Mouse (Mus musculus): ENCODE measurements around the gene Tmem176a. TPM values are rescaled to one million over a fixed set of nuclear protein-coding genes. Genes with fewer than 3 reads are reported as not detected.

The Tmem176a gene
- polyA plus RNA-seq, 1 experiment from 2014 or later: 21.0 TPM

DNA sequence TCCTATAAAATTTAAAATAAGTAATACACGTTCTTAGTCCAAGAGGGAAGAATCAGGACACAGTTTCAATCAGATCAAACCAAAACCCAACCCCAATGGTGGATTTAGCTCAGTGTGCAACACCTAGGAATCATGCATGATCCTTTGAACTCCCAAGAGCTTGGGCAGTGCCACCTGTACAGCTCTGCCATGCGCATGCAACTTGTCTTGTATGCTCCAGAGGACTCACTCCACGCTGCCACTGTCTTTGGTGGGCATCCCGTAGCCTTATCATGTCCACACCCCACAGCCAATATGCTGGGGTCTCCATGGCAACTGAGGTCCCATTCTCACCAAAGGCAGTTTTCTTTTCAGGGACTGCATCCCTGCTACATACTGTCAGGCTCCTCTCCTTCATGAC, 26.4 kb downstream of the Tmem176a start:
- DNase-seq (ENCODE audit: low spot score): peak; percentile 6
- Histone ChIP-seq H3K27me3 (replicated peaks; ENCODE audit: low read depth, poor library complexity, severe bottlenecking) (0 out of 2 replicates have a peak, but pooled peaks cover 9% of the 10 kb centered on the region), H3K4me1 (peaks cover 5% of the 10 kb centered on the region; the same call in 1 of the 2 replicates), H3K36me3 (replicated peaks) (no peaks in the 10 kb centered on the region), H3K27ac (replicated peaks) (no peak overlapping the region), H3K4me3 (no peak overlapping the region), H3K9me3 (no peaks in the 10 kb centered on the region)
- WGBS: 56% methylated on average over 4 of the region's 4 CpGs

DNA sequence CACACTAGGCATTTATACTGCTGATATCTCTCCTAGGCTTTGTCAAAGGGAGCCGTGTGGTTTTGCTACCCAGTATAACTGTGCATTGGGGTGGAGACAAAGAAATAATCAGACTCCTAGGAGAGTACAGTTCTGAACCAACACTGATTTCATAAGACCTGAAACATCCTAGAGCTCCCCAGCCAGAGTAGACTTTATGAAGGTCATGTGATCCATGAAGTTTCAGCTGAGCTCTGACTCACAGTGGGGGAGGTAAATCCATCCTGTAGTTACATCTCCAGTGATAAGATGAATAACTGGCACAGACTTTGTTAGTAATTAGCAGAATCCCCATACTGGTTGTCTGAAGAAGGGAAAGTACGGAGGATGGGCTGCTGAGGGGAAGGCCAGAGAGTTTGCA, 29.1 kb downstream of the Tmem176a start:
- 0 out of 2 replicates have a peak, but pooled peaks cover 6% of the 10 kb centered on the region for H3K27me3 ChIP-seq (replicated peaks; ENCODE audit: low read depth, poor library complexity, severe bottlenecking)
- no peaks in the 10 kb centered on the region for H3K9me3 ChIP-seq
- H3K4me1 ChIP-seq: peaks cover 5% of the 10 kb centered on the region; the same call in 1 of the 2 replicates
- H3K27ac ChIP-seq (replicated peaks): no peak overlapping the region
- no peak for DNase-seq (ENCODE audit: low spot score)
- no peaks in the 10 kb centered on the region for H3K36me3 ChIP-seq (replicated peaks)
- whole genome bisulfite sequencing: 93% methylated on average over 2 of the region's 2 CpGs
- H3K4me3 ChIP-seq: no peak overlapping the region

DNA sequence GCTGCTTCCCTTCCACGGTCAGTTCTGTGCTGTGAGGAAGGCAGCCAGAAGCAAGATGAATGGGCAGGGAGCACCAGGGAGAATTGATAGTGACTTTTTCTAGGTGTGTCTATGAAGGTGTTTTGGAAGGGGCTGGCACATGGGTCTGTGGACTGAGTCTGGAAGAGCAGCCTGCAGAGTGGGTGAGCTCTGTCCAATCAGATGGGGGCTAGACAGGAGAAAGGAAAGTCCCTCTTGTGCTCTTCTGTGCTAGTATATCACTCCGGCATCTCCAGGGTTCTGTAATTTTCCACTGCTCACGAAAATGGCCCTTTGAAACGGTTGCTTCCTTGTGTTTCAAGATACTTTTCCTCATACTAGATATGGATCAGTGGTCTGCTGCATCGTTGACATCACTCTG, 31.9 kb downstream of the Tmem176a start, which contains the start of gene Aoc1:
Gene Aoc1 (plus strand): TSS at position 301 of the 400 bp plus-strand sequence.
- H3K27ac ChIP-seq (replicated peaks): no peak within 1 kb of the TSS
- H3K27me3 ChIP-seq (replicated peaks; ENCODE audit: low read depth, poor library complexity, severe bottlenecking): 0 out of 2 replicates have a peak, but pooled peaks cover 3% of the 10 kb centered on the region
- WGBS: 84% methylated on average over 5 of the region's 5 CpGs
- H3K9me3 ChIP-seq: no peaks in the 10 kb centered on the region
- no peak for DNase-seq (ENCODE audit: low spot score)
- H3K4me1 ChIP-seq: no peaks in the 10 kb centered on the region
- H3K4me3 ChIP-seq: no peak within 1 kb of the TSS
- no peaks in the 10 kb centered on the region for H3K36me3 ChIP-seq (replicated peaks)

DNA sequence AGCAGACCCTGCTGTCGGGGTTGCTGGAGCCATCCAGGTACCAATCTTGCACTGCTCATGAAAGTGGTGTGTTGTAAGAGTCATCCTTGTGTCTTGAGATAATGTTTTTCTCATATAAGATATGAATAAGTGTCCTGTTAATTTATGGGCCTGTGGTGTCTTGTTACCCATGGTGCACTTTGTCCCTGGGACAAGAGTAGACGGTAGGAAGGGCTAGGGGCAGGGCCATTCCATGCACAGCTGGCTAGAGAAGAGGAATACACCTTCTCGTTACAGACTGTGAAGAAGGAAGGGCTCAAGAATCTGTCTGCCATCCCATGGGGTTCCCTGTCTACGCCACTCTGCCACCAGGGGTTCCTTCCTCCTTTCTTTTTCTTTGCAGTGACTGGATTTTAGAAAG, 33.9 kb downstream of the Tmem176a start:
- H3K4me1 ChIP-seq: no peaks in the 10 kb centered on the region
- DNase-seq (ENCODE audit: low spot score): no peak
- H3K36me3 ChIP-seq (replicated peaks): no peaks in the 10 kb centered on the region
- H3K9me3 ChIP-seq: no peaks in the 10 kb centered on the region
- WGBS: 82% methylated on average over 4 of the region's 4 CpGs
- no peaks in the 10 kb centered on the region for H3K27me3 ChIP-seq (replicated peaks; ENCODE audit: low read depth, poor library complexity, severe bottlenecking)
- H3K27ac ChIP-seq (replicated peaks): no peak overlapping the region
- no peak overlapping the region for H3K4me3 ChIP-seq

- H3K36me3 ChIP-seq (replicated peaks): no peaks in the 10 kb centered on the region
- WGBS: 85% methylated on average over 6 of the region's 6 CpGs
- H3K27me3 ChIP-seq (replicated peaks; ENCODE audit: low read depth, poor library complexity, severe bottlenecking): no peaks in the 10 kb centered on the region
- H3K27ac ChIP-seq (replicated peaks): no peak overlapping the region
- H3K4me1 ChIP-seq: no peaks in the 10 kb centered on the region; the same call in 1 of the 2 replicates
- H3K4me3 ChIP-seq: no peak overlapping the region
- no peaks in the 10 kb centered on the region for H3K9me3 ChIP-seq
- DNase-seq (ENCODE audit: low spot score): no peak
These were observed 34.8 kb downstream of the Tmem176a start for GRCm38 (mm10) chr6:48875515-48875914.

DNA sequence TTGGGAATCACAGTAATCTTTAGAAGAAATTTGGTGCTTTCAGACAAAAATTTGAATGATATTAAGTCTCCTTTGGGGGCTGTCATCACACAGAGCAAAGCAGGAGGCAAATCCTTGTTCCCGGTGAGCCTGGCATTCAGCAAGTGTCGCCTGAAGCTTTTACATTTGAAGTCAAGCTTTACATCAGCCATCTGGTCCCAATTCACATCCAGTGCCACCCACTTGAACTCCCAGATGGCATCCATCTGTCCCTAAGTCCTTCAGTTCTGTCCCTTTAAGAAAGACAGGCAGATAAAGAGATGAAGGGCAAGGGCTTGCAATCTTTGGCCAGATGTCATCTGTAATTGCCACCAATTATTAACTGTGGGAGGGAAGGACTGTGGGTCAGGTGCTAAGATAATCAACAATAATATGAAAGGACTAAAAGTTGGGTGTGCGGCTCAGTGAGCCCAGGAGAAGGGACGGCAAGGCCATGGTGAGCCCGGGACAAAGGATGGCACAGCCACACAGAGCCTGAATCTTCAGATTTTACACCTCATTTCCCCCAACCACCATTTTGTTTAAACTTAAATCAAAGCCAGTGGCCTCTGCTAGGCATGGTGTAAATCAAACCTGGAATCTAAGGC, 35.9 kb downstream of the Tmem176a start:
- no peak overlapping the region for H3K27ac ChIP-seq (replicated peaks)
- H3K27me3 ChIP-seq (replicated peaks; ENCODE audit: low read depth, poor library complexity, severe bottlenecking): no peaks in the 10 kb centered on the region
- no peak for DNase-seq (ENCODE audit: low spot score)
- 62% methylated on average over 5 of the region's 5 CpGs for WGBS
- no peaks in the 10 kb centered on the region for H3K36me3 ChIP-seq (replicated peaks)
- H3K4me3 ChIP-seq: no peak overlapping the region
- no peaks in the 10 kb centered on the region for H3K9me3 ChIP-seq
- no peaks in the 10 kb centered on the region; the same call in 1 of the 2 replicates for H3K4me1 ChIP-seq

DNA sequence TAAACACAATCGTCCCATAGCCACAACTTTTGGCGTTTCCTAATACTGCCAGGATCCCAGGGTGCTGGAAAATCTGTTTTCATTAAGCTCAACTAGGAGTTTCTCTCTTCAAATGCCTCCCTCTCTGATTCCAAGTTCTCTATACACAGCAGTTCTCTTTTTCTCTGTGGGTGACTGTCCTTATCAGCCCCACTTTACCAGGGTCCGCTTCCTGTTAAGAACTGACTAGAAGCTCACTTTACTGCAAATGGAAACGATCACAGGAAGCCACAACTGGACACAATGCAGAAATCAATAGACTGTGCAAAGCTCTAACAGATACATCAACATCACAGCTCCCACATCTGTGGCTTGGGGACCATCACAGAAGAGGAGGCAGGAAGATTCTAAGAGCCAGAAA, 53.5 kb downstream of the Tmem176a start:
- no peaks in the 10 kb centered on the region for H3K27me3 ChIP-seq (replicated peaks; ENCODE audit: low read depth, poor library complexity, severe bottlenecking)
- DNase-seq (ENCODE audit: low spot score): peak; percentile 1
- peaks cover 6% of the 10 kb centered on the region; the same call in 1 of the 2 replicates for H3K9me3 ChIP-seq
- H3K36me3 ChIP-seq (replicated peaks): no peaks in the 10 kb centered on the region
- H3K4me1 ChIP-seq: no peaks in the 10 kb centered on the region
- no peak overlapping the region for H3K4me3 ChIP-seq
- no peak overlapping the region for H3K27ac ChIP-seq (replicated peaks)
- 84% methylated on average over 4 of the region's 4 CpGs for WGBS

DNA sequence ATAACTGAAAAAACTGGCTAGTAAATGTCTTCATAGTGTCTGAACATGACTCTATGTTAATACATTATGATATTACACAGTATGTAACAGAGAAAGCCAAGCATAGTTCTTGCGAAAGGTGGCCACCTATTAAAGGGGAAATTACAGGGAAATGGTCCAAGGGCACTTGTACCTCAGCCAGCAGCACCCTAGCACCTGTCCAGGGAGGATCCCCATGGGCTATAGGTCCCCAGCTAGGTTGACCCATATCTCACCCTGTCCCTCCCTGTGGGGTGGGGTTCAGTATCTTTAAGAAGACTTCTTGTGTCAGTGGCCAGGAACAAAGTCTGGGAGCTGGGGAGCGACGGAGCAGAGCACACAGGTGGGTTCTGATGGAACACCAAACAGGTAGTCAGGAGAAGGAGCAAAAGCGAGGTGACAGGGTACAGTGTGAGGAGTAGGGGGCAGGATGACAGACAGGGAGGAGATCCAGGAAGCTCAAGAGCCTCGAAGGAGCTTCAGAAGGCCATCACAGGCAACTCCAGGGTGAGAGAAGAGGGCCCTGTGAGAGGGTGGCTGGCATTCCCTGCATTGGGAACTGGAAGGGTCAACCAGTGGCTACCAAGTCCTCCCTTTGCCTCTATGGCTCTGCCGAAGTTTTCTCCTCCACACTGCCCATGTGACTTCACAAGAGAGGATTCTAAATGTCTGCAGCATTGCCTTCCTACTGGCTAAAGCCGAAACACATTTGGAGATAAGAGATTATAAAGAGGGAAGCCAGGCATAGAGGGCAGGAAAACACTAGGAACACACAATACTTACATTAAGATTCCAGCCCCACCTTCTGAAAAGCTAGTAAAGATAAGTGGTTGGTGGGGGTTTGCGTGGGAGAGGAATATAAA, 54.5 kb downstream of the Tmem176a start:
- Histone ChIP-seq H3K36me3 (replicated peaks) (no peaks in the 10 kb centered on the region), H3K4me1 (no peaks in the 10 kb centered on the region), H3K27ac (replicated peaks) (no peak overlapping the region), H3K4me3 (no peak overlapping the region), H3K9me3 (peaks cover 6% of the 10 kb centered on the region; the same call in 1 of the 2 replicates), H3K27me3 (replicated peaks; ENCODE audit: low read depth, poor library complexity, severe bottlenecking) (no peaks in the 10 kb centered on the region)
- DNase-seq (ENCODE audit: low spot score): no peak
- WGBS: 86% methylated on average over 8 of the region's 8 CpGs

DNA sequence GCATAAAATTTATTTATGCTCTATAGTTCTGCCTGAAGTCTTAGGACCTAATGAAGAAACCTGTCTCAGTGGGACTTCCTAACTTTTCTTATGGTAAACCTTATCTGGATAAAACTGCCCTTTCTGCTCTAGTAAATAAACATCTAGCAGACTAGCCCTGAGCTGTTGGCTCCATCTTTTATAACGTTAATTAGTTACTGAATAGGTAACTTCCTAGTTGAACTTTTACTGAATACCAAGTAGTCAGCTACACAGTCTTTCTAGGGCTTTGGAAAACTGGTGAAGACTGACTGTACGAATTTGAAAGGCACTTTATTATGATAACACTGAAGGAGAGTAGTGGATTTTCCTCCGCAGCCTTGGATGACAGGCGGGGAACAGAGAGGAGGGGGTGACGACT, 55.2 kb downstream of the Tmem176a start:
- DNase-seq (ENCODE audit: low spot score): no peak
- no peaks in the 10 kb centered on the region for H3K27me3 ChIP-seq (replicated peaks; ENCODE audit: low read depth, poor library complexity, severe bottlenecking)
- 83% methylated on average over 5 of the region's 5 CpGs for WGBS

More for the DNA sequence above, 55.2 kb downstream of the Tmem176a start:
- Histone ChIP-seq H3K36me3 (replicated peaks) (no peaks in the 10 kb centered on the region), H3K27ac (replicated peaks) (no peak overlapping the region), H3K4me3 (no peak overlapping the region), H3K4me1 (no peaks in the 10 kb centered on the region), H3K9me3 (peaks cover 6% of the 10 kb centered on the region; the same call in 1 of the 2 replicates)

Other genes starting within 250 kb of the Tmem176a start
- gene Repin1, start 247.0 kb upstream of the Tmem176a start, polyA plus RNA-seq (2016; fragmentation: Nextera tagmentation; extraction: Ambion mirVana): 50.7 and 56.2 TPM in 2 replicates
- 0.91 TPM in 1 of 2 replicates, not detected in the other for gene Gm44965, start 247.0 kb upstream of the Tmem176a start, polyA plus RNA-seq (2016; fragmentation: Nextera tagmentation; extraction: Ambion mirVana)
- gene Zfp775, start 238.9 kb upstream of the Tmem176a start, polyA plus RNA-seq (2016; fragmentation: Nextera tagmentation; extraction: Ambion mirVana): 10.1 and 10.8 TPM in 2 replicates
- 1.1 TPM in 2 replicates for gene AI854703, start 214.2 kb upstream of the Tmem176a start, polyA plus RNA-seq (2016; fragmentation: Nextera tagmentation; extraction: Ambion mirVana)
- 0.48 and 0.51 TPM in 2 replicates for gene Gimap8, start 193.7 kb upstream of the Tmem176a start, polyA plus RNA-seq (2016; fragmentation: Nextera tagmentation; extraction: Ambion mirVana)
- 5.0 and 6.0 TPM in 2 replicates for gene Gimap9, start 164.8 kb upstream of the Tmem176a start, polyA plus RNA-seq (2016; fragmentation: Nextera tagmentation; extraction: Ambion mirVana)
- 7.4 and 7.5 TPM in 2 replicates for gene Gimap4, start 156.4 kb upstream of the Tmem176a start, polyA plus RNA-seq (2016; fragmentation: Nextera tagmentation; extraction: Ambion mirVana)
- 11.5 and 12.1 TPM in 2 replicates for gene Gimap6, start 132.7 kb upstream of the Tmem176a start, polyA plus RNA-seq (2016; fragmentation: Nextera tagmentation; extraction: Ambion mirVana)
- 0.28 TPM in 1 of 2 replicates, not detected in the other for gene Gm28053, start 122.3 kb upstream of the Tmem176a start, polyA plus RNA-seq (2016; fragmentation: Nextera tagmentation; extraction: Ambion mirVana)
- not detected in 2 replicates for gene Gimap7, start 122.3 kb upstream of the Tmem176a start, polyA plus RNA-seq (2016; fragmentation: Nextera tagmentation; extraction: Ambion mirVana)
- gene Gimap1, start 101.9 kb upstream of the Tmem176a start, polyA plus RNA-seq (2016; fragmentation: Nextera tagmentation; extraction: Ambion mirVana): 4.1 and 5.0 TPM in 2 replicates
- 0.71 and 0.84 TPM in 2 replicates for gene Gimap5, start 94.7 kb upstream of the Tmem176a start, polyA plus RNA-seq (2016; fragmentation: Nextera tagmentation; extraction: Ambion mirVana)
- gene Gimap3, start 70.1 kb upstream of the Tmem176a start, polyA plus RNA-seq (2016; fragmentation: Nextera tagmentation; extraction: Ambion mirVana): not detected in 2 replicates
- gene Tmem176b, start 577 bp downstream of the Tmem176a start, polyA plus RNA-seq (2016; fragmentation: Nextera tagmentation; extraction: Ambion mirVana): 38.1 and 54.6 TPM in 2 replicates
- 0.07 TPM in 1 of 2 replicates, not detected in the other for gene Aoc1, start 32.0 kb downstream of the Tmem176a start, polyA plus RNA-seq (2016; fragmentation: Nextera tagmentation; extraction: Ambion mirVana)
- not detected in 2 replicates for gene 1600015I10Rik, start 89.0 kb downstream of the Tmem176a start, polyA plus RNA-seq (2016; fragmentation: Nextera tagmentation; extraction: Ambion mirVana)
- gene Doxl2, start 134.0 kb downstream of the Tmem176a start, polyA plus RNA-seq (2016; fragmentation: Nextera tagmentation; extraction: Ambion mirVana): not detected in 2 replicates
- not detected in 2 replicates for gene Svs1, start 145.9 kb downstream of the Tmem176a start, polyA plus RNA-seq (2016; fragmentation: Nextera tagmentation; extraction: Ambion mirVana)
- 1.1 and 2.7 TPM in 2 replicates for gene Gpnmb, start 195.6 kb downstream of the Tmem176a start, polyA plus RNA-seq (2016; fragmentation: Nextera tagmentation; extraction: Ambion mirVana)
- 74.1 and 77.2 TPM in 2 replicates for gene Malsu1, start 232.9 kb downstream of the Tmem176a start, polyA plus RNA-seq (2016; fragmentation: Nextera tagmentation; extraction: Ambion mirVana)

Data from embryonic facial prominence, embryonic 10.5 days (tissue).